Mouse (Mus musculus) cerebellum, postnatal 10 days (tissue): ENCODE measurements around the gene Fbxw14.
"Not testable (repeated sequence)": the region's sequence is repeated elsewhere in the genome, so short reads cannot be mapped to it uniquely, and the experiment has no call there.

Experiments
- DNase-seq, 2 experiments: peaks; one replicate each; pipeline ENCODE4 v3.0.0; 2021; ENCODE audit warnings: mixed read lengths in 2 of 2

Gene Fbxw14

DNA sequence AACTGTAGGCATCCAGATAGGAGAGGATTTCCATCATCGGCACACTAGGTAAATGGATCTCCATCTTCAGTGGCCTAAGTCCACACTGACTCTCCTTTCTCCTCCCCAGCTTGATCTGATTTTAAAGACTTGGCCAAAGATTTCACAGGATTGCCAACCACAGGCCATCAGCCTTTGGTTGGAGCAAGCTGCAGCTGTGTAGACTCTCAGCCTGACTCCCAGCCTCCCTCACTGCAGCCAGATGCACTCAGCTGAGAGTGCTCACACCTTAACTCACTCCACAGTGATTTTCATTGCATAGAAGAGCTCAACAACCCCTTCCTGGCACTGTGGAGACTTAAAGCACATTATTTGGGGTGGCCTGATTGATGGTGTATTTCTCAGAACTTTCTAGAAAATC is at the start of gene Fbxw14:
Gene Fbxw14 (minus strand): TSS at position 101 of the 400 bp plus-strand sequence.
- DNase-seq: not testable (repeated sequence)

DNA sequence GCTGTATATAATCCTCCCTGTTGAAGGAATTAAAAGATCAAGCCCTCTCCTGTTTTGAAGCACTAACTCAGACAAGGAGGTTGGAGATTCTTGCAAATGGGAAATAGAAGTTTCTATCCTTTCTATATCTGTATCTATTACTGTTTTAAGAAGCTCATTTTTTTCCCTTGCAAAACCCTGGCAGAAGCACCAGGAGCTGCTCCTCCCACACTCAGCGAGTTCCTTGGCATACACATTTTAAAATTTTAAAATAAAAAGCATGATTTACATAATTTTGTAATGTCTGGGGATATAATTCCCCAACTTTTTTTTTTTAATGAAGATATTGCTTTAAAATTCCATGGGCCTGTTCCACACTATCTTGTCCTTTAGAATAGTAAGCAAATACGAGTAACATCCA is 24.4 kb downstream of the Fbxw14 start:
- DNase-seq: no peak

DNA sequence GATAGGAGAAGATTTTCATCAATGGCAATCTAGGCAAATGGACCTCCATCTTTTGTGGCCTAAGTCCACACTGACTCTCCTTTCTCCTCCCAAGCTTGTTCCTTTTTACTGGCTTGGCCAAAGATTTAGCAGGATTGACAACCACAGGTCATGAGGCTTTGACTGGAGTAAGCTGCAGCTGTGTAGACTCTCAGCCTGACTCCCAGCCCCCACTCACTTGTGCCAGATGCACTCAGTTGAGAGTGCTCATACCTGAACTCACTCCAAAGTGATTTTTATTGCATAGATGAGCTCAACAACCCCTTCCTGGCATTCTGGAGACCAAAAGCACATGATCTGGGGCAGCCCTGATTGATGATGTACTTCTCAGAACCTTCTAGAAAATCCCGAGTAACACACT is 52.8 kb downstream of the Fbxw14 start, which contains the start of gene Fbxw20:
Gene Fbxw20 (minus strand): TSS at position 101 of the 400 bp plus-strand sequence.
- no peak for DNase-seq
